Mouse (Mus musculus) gastrocnemius, postnatal 14 days (tissue): ENCODE results near the gene Cdk9. TPM values are rescaled to one million over a fixed set of nuclear protein-coding genes. Genes with fewer than 3 reads are reported as not detected.
A peak's percentile ranks its signal among the peaks of the same experiment; 100 is the strongest.

Source experiments
- DNase-seq: peaks from one replicate; pipeline ENCODE4 v3.0.0; 2021; ENCODE audit warnings: mixed read lengths
- intact Hi-C: fragments of 180-260 bp; cut with DNase I; formaldehyde crosslinking; loops from one replicate; pipeline ENCODE4 v1.15.1; 2025; ENCODE audit warnings: low total_unique reads
- total RNA-seq, 2 experiments: library from RNA; stranded (reverse); gene quantifications; 2 replicates each; pipeline ENCODE4 v1.2.3; 2021

The Cdk9 gene
- total RNA-seq, 2 experiments from 2014 or later = 21.3 to 23.9 TPM

- intact Hi-C loops = loop anchor here (2.0 kb wide), 1 partner anchor 15 kb away; no protein-coding TSS in a partner anchor
Observed at GRCm38 (mm10) chr2:32711301-32712056, 1.4 kb downstream of the Cdk9 start.

GRCm38 (mm10) chr2:32710425-32710824, 2.5 kb downstream of the Cdk9 start:
- intact Hi-C loops = loop anchor here (2.0 kb wide), 1 partner anchor 14 kb away; no protein-coding TSS in a partner anchor
- DNase-seq = no peak

More at GRCm38 (mm10) chr2:32711301-32712056, 1.4 kb downstream of the Cdk9 start:
- DNase-seq = no peak

- DNase-seq = no peak
- intact Hi-C loops = loop anchor here (2.0 kb wide), 1 partner anchor 13 kb away; no protein-coding TSS in a partner anchor
Observed at GRCm38 (mm10) chr2:32709521-32710137, 3.2 kb downstream of the Cdk9 start.

- intact Hi-C loops = no loop called here
- DNase-seq = peak; percentile 72
Observed at GRCm38 (mm10) chr2:32708643-32709042, 4.2 kb downstream of the Cdk9 start.

DNA sequence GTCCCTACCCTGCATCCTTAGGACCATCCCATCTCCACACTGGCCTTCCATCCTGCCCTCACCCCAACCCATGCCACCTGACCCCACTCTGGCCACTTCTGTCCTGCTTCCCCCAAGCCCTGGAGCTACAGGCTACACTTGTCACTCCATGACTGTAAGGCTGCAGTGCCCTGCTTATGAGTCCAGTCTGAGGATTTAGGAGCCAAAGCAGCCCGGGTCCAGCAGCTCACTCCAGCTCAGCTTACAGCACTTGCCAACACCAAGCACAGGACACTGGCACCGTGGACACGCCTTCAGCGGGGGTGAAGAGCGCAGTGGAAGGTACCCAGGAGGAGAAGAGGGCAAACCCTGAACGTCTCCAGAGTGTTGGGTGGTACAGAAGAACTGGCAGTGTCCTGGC, 5.9 kb downstream of the Cdk9 start:
- DNase-seq = no peak
- intact Hi-C loops = no loop called here

GRCm38 (mm10) chr2:32705018-32705417, 7.9 kb downstream of the Cdk9 start:
- no peak for DNase-seq
- intact Hi-C loops = no loop called here

DNA sequence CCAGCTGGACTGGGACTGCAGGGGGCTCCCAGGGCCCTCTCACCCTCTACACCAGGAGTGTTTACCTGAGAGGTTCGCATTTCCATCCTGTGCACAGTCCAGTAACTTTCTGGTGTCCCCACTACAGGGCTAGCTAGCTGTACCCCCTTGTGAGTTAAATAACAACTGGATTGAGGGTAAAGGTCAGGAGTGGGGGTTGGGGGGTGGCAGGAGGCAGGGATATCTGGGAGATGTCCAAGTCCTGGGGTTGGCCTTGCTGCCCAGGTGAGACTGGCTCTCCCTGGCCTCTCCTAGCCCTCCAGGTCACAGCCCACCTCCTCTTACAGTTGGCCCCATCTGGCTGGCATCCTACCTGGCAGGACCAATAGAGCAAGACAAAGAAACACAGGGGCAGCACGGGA, 8.9 kb downstream of the Cdk9 start, which contains the start of gene Fpgs:
Fpgs (minus strand) TSS at position 125 of the 401 bp plus-strand sequence.
- no peak for DNase-seq

DNA sequence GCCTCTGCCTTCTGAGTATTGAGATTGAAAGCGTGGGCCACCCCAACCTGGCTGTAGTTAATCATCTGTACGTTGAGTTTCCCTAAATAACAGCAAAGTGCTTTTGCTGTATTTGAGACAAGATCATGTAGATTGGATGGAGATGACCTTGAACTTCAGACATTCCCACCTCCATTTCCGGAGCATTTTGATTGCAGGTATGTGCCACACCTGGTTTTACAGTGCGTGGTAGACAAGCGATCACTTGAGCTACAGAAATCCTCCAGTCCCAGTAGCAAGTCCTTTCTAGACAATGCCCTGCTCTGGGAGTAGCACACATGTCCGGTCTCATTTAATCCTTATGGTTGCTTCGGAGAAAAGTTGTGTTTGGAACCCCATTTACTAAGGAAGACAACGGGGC, 9.8 kb downstream of the Cdk9 start:
- DNase-seq = no peak
- intact Hi-C loops = no loop called here

More for the DNA sequence above, 8.9 kb downstream of the Cdk9 start, which contains the start of gene Fpgs:
- intact Hi-C loops = no loop called here

- intact Hi-C loops = no loop called here
Observed at GRCm38 (mm10) chr2:32700966-32701743, 11.7 kb downstream of the Cdk9 start.

GRCm38 (mm10) chr2:32699680-32700079, 13.2 kb downstream of the Cdk9 start:
- intact Hi-C loops = no loop called here
- no peak for DNase-seq

More at GRCm38 (mm10) chr2:32700966-32701743, 11.7 kb downstream of the Cdk9 start:
- DNase-seq = no peak

DNA sequence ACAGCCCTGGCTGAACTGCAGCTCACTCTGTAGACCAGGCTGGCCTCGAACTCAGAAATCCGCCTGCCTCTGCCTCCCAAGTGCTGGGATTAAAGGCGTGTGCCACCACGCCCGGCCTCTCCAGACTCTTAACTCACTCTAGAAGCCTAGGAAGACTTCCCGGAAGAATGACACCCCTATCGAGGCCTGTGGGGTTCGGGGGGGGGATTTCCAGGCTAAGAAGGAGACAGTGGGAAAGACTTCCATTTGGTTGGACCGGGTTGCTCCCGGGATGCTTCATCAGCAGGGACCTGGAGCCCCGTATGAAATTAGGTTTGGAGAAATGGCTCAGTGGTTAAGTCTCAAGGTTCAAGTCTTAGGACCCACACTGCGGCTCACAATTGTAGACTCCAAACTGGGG, 18.2 kb downstream of the Cdk9 start:
- DNase-seq = peak; percentile 4
- intact Hi-C loops = no loop called here

DNA sequence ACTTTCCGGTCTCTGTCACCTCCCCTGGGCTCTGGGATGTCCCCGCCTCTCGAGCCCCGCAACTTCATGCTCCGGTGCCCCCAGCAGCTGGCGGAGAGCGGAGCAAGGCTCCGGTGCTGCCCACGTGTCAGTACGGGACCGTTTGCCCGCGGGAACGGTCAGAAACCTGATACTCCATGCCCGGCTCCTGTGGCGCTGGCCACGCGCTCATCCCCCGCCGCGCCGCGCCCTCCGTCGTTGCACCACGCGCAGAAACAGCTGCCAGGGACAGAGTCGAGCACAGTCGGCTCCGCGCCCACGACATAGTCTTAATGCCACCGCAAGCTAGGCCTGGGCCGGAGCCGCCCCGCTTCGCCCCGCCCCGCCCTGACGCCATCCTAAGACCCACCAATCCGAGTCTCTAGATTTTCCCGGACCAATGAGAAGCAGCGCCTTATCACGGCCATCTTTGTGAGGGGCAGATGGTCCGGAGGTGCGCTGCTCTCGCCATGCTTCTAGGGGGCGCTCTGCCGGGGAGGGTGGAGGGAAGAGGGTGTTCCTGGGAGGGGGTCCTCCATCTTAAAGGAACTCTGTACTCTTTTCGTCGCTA, 19.0 kb downstream of the Cdk9 start:
- intact Hi-C loops = no loop called here
- peak; percentile 96 for DNase-seq

GRCm38 (mm10) chr2:32693282-32693681, 19.6 kb downstream of the Cdk9 start:
- DNase-seq = peak; percentile 21
- intact Hi-C loops = no loop called here

GRCm38 (mm10) chr2:32692496-32692895, 20.4 kb downstream of the Cdk9 start:
- DNase-seq = no peak
- intact Hi-C loops = no loop called here

- no peak for DNase-seq
- intact Hi-C loops = loop anchor here (2.0 kb wide), 1 partner anchor 60 kb away; no protein-coding TSS in a partner anchor
Observed at GRCm38 (mm10) chr2:32691041-32691440, 21.8 kb downstream of the Cdk9 start.

DNA sequence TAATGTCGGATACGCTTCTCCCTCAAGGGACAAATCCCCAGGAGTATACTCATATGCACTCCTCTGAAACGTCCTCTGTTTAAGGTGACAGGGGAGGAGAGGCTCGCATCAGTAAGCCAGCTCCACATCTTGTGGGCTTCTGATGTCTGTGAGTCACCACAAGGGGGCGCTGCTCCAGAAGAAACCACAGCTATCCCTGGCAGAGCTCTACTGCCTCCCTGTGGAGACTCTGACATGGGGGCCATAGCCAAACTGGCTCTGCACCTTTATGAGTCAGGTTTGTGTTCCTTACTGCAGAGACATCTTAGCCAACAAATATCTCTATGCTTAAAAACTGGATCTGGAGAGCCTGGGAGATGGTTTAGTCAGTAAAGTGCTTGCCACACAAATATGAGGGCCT, 23.5 kb downstream of the Cdk9 start:
- intact Hi-C loops = loop anchor here (5.0 kb wide), 1 partner anchor 112 kb away; the partner anchor contains the start of gene 9430097D07Rik

GRCm38 (mm10) chr2:32687562-32687961, 25.3 kb downstream of the Cdk9 start:
- no peak for DNase-seq
- intact Hi-C loops = loop anchor here (5.0 kb wide), 1 partner anchor 110 kb away; the partner anchor contains the start of gene 9430097D07Rik

More for the DNA sequence above, 23.5 kb downstream of the Cdk9 start:
- peak; percentile 91 for DNase-seq

DNA sequence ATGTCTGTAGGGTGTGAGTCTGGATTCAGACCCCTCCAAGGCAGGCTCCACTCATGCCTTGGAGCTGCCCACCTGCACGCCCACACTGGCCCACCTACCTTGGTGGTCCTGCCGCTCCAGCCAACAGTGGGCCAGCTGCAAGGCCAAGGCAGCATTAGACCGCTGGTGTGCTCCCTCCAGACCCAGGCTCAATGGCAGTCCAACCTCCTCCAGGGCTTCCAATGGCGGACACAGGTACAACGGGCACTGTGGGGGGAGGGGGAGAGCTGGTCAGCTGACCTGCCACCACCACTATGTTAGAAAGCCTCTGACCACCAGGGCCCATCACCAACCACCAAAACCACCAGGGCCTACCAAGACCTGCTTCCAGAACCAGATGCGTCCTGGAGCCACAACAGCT, 26.2 kb downstream of the Cdk9 start:
- no peak for DNase-seq
- intact Hi-C loops = loop anchor here (5.0 kb wide), 1 partner anchor 109 kb away; the partner anchor contains the start of gene 9430097D07Rik

DNA sequence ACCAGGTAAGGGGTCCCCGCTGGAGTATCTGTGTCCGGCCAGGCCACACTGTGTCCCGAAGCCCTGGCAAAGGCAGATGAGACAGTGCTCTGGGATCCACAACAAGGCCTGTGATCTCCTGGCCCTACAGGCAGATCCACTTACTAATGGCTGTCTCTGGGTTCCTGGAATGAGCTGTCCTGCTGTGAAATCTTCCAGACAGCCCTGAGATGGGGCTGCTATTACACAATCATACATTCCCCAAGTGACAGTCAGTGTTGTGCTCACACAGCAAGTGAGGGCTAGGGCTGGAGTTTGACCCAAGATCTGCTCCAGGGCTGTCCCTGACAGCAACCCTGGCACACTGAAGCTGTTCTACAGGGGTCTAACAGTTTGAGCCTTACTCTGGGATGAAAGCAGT, 27.1 kb downstream of the Cdk9 start:
- intact Hi-C loops = loop anchor here (5.0 kb wide), 1 partner anchor 109 kb away; the partner anchor contains the start of gene 9430097D07Rik
- no peak for DNase-seq
